Mouse (Mus musculus) monocyte, adult 59 days (primary cell): ENCODE measurements around the gene Stat5a. TPM values are rescaled to one million over a fixed set of nuclear protein-coding genes. Genes with fewer than 3 reads are reported as not detected.

ENCODE experiments used
- total RNA-seq, 2 experiments: library from RNA; stranded (reverse); gene quantifications; one replicate each; pipeline ENCODE4 v1.2.4; 2023

Stat5a gene
- 10 to 100 TPM; 58.0 to 67.4 TPM for total RNA-seq

DNA sequence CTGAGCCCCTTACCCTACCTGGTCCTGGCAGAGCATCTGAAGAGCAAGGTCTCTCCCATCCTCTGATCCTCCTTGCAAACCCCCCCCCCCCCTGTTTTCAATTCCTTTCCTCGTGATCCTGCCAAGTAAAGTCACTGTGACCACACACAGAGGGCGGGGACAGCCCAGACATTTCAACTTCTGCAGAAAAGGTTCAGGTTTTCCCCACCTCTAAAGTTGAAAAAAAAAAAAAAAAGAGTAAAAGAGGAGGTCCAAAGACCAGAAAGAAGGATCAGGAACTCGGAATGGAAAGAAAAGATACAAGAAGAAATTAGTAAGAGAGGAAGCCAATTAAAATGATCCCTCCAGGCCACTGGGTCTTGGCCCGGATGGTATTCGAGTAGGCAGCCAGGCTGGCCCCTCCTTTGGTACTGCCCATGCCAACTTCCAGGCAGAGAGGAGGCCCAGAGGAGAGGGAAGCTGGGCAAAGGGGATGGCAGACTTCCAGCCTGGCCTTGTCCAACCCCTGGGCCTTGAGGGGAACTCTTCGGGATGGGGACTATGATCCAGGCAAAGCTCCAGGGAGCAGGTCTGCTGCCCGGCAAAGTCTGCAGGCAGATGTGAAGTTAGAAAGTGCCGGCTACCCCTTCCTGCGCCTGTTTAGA, at the start of gene Stat5a:
Stat5a (plus strand) TSS at position 417 of the 644 bp plus-strand sequence.

DNA sequence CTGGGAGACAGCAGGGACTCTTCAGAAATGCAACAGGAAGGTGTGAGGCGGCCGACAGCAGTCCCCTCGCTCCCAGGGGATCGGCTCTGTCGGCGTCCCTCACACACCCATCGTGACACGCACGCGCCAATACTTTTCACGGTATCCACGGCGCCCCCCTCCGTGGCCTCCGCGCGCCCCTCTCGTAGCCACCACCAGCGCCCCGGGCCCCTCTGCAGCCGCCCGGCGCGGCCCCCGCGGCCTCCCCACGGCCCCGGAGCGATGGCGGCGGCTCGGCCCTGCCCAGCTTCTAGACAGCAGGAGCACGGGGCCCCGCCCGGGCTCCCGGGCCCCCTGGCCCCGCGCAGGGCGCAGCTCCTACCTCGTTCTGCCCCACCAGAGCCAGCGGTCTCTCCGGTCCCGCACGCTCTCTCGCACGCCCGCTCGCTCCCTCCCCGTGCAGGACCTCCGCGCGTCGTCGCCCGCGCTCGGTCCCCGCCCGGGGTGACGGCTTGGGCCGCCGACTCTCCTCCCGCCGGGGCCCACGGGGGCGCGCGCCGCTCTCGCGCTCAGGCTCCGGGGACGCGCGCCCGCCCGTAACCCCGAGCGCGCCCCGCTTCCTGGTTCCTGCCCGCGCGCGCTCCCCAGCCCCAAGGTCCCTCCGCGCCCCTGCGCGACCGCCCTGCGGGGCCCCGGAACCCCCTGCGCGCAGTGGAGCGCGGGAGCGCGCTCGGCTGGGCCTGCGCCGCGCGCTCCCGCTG, 8.9 kb upstream of the Stat5a start, which contains the start of gene Stat5b:
Stat5b (minus strand) TSS at position 687 of the 740 bp plus-strand sequence.

Other genes starting within 250 kb of the Stat5a start
- 100 to 1,000 TPM; 104 to 119 TPM for gene Nkiras2, start 240.1 kb upstream of the Stat5a start, total RNA-seq
- gene Dnajc7, start 239.2 kb upstream of the Stat5a start, total RNA-seq = 100 to 1,000 TPM; 248 to 252 TPM
- gene Zfp385c, start 166.9 kb upstream of the Stat5a start, total RNA-seq = under 1 TPM; 0.29 to 0.67 TPM
- 10 to 100 TPM; 41.4 to 43.8 TPM for gene Dhx58, start 155.1 kb upstream of the Stat5a start, total RNA-seq
- gene Kat2a, start 146.9 kb upstream of the Stat5a start, total RNA-seq = 10 to 100 TPM; 28.8 to 29.9 TPM
- not detected for gene Hspb9, start 145.5 kb upstream of the Stat5a start, total RNA-seq
- 100 to 1,000 TPM; 203 to 217 TPM for gene Rab5c, start 121.1 kb upstream of the Stat5a start, total RNA-seq
- gene Kcnh4, start 99.4 kb upstream of the Stat5a start, total RNA-seq = under 1 TPM; 0.18 to 0.33 TPM
- not detected for gene Hcrt, start 96.4 kb upstream of the Stat5a start, total RNA-seq
- 10 to 100 TPM in 1 of 2 experiments, 1 to 10 TPM in 1; 6.2 to 10.5 TPM for gene Ghdc, start 88.4 kb upstream of the Stat5a start, total RNA-seq
- 100 to 1,000 TPM; 118 to 127 TPM for gene Stat5b, start 8.6 kb upstream of the Stat5a start, total RNA-seq
- 100 to 1,000 TPM; 339 to 367 TPM for gene Stat3, start 80.2 kb downstream of the Stat5a start, total RNA-seq
- gene Cavin1, start 111.5 kb downstream of the Stat5a start, total RNA-seq = 1 to 10 TPM; 1.3 to 1.4 TPM
- gene Atp6v0a1, start 150.1 kb downstream of the Stat5a start, total RNA-seq = 10 to 100 TPM; 42.5 to 47.7 TPM
- gene Naglu, start 210.7 kb downstream of the Stat5a start, total RNA-seq = 10 to 100 TPM; 17.1 to 18.2 TPM
- under 1 TPM; 0.52 to 0.60 TPM for gene Hsd17b1, start 219.1 kb downstream of the Stat5a start, total RNA-seq
- gene Coasy, start 223.2 kb downstream of the Stat5a start, total RNA-seq = 10 to 100 TPM; 11.9 to 13.8 TPM
- gene Mlx, start 227.9 kb downstream of the Stat5a start, total RNA-seq = 10 to 100 TPM; 32.7 to 34.7 TPM
- gene Psmc3ip, start 236.1 kb downstream of the Stat5a start, total RNA-seq = under 1 TPM; 0.52 to 0.71 TPM